Mouse (Mus musculus) fibroblast of lung, adult 2 months (primary cell): ENCODE data around the gene Pik3c2a.
A peak's percentile ranks its signal among the peaks of the same experiment; 100 is the strongest.
"Not testable (repeated sequence)": the region's sequence is repeated elsewhere in the genome, so short reads cannot be mapped to it uniquely, and the experiment has no call there.

Experiments used
- DNase-seq: peaks from one replicate; pipeline ENCODE4 v3.0.0-alpha.2; 2011; ENCODE audit warnings: low read depth

Gene Pik3c2a

DNA sequence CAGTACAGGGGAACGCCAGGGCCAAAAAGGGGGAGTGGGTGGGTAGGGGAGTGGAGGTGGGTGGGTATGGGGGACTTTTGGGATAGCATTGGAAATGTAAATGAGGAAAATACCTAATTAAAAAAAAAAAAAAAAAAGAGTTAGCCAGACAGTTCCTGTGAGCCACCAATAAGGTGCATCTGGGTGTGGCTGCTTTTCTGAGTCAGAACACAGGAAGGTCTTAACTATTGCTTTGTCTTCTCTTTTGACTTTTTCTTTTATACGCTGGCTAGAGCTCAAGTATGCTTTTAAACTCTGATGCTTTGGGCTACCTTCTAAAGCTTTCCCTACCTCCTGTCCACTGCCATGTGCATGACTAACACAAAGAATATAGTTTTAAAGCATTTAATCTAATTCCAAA, 55.9 kb downstream of the Pik3c2a start:
- not testable (repeated sequence) for DNase-seq

DNA sequence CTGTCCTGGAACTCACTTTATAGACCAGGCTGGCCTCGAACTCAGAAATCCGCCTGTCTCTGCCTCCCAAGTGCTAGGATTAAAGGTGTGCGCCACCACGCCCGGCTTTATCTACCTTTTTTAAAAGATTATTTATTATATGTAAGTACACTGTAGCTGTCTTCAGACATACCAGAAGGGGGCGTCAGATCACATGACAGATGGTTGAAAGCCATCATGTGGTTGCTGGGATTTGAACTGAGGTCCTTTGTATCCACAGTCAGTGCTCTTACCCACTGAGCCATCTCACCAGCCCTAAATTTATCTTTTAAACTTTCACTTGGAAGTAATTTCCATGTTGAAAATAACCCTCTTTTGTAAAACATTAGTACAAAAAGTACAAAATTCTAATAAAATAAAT, 64.1 kb downstream of the Pik3c2a start:
- DNase-seq = not testable (repeated sequence)

DNA sequence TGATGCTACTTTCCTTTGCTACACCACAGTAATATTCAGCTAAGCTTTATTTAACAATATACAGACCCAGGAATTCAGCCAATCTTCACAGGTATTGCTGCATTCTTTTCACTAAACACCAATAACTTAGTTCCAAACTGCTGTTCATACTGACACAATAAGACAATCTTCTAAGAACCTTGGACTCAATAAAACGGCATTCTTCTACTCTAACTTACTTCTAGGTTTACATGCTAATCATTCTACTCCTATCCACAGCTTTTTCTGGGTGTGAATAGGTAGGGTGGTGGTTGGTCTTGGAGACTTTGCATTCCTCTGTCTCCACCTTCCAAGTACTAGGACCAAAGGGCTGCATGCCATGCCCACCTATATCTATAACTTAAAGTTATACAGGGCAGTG, 69.0 kb downstream of the Pik3c2a start:
- DNase-seq = no peak

DNA sequence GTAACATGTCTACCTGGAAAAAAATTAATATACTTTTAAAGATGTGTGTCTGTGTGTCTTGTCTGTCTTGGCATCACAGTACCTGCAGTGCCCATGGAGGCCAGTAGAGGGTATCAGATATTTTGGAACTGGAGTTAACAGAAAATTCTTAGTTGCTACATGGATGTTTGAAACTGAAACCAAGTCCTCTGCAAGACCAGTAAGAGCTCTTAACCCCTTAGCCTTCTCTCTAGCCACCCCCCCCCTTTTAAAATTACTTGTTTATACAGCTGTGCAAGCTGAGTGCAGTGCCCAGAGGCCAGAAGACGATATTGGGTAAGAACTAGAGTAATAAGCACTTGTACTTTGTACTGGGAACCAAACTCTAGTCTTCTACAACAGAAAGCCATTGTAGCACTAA, 107.0 kb downstream of the Pik3c2a start:
- DNase-seq = peak; percentile 65

DNA sequence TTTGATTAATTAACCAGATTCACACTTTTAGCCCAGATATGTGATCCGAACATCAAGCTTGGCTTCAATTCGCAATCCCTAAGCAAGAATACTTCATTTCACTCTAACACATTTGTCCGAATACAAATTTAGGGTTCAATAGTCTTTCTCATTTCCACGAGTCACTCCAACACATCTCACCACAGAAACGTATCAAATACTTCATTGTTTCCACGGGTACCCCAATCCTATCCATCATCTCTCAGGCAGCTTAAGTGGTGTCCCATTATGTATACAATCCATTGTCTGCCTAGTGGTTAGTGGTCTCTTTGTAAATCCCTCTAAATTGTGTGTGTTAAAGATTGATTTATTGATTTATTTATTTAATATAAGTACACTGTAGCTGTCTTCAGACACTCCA, 108.1 kb downstream of the Pik3c2a start:
- DNase-seq = no peak

DNA sequence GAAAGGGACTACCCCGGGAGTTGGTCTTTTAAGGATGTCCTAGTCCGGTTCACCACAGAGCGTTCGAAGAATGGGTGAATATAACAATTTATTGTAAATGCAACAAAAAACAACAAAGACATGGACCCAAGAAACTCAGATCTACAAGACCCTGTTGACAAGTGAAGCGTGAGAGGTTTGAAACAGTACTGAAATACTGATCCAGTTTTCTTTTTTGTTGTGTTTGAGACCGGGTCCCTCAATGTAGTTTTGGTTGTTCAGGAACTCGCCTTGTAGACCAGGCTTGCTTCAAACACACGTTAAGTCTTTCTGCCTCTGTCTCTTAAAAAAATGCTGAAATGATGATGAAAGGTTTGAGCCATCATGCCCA, 108.6 kb downstream of the Pik3c2a start:
- DNase-seq = no peak

DNA sequence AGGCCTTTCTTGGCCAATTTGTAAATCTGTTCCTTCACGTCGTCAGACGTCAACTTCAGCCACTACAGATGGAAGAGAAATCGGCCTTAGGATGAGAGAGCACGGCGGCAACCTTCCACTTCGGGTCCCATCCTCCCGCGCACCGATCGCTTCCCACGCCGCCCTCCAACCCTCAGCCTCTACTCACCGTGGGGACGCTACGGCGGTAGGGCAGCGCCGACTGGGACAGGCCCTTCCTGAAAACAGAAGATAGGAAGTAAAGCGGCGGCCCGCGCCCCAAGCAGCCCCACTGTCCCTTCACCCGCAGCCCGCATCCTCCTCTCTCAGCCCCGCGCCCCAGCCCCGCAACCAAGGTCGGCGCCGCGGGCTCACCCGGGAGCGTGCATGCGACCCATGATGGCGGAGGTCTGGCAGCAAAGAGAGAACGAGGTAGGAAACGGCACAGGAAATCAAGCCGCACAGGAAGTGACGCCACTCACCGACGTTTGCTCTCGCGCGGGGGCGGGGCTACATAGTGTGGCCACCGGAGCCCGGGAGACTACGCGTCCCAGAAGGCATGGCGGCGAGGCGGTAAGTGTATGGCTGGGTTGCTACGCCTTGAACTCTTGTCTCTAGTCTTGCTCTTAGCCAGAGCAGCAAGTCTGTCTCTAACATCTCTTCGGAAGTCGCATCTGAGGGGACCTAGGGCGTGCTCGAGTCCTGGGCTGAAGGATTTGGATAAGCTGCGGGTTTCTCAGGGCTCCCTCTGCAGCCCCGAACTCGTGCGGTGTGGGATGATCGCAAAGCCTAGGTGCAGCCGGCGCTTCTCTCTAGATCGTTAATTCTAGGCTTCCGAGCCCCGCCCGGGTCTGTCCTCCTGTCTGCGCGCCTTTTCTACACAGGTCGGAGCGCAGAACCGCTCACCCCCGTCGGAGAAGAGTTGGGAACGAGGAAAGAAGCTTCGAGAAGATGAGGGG, 109.3 kb downstream of the Pik3c2a start, which contains the start of gene Rps13:
Rps13 (minus strand) TSS at position 483 of the 956 bp plus-strand sequence.
- peak; percentile 85 for DNase-seq

DNA sequence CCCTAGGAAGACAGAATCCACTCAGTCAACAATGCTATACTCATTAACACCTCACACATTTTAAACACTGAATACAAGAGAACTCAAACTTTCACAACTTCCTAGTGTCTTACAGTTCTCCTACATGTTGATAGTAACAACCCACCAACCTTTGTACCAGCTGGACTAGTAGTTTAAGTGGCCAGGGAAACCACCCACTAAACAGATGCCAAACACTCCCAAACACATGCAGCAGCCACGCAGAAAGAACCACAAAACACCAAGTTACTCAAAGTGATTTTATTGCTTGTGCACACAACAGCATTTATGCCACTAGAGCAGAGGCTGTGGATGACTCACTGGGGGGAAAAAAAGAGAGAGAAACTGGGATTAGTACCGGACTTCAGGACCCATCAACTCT, 112.0 kb downstream of the Pik3c2a start:
- DNase-seq = no peak

DNA sequence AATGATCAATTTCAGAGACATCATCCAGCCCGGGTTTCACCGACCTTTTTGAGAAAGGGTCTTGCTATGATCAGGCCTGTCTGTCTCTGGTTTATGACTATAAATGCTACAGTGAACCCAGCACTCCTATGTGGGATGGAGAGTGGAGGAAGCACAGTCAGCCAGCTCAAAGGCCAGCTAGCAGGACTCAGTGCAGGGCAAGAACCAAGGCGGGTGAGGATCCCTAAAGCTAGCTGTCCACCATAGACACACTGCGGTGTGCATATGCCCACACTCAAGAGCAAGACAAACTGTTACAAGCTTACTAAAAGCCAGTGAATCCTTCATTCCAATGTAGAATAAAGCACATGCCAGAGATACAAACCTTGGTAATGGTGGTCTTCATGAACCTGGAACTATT, 113.4 kb downstream of the Pik3c2a start:
- no peak for DNase-seq

DNA sequence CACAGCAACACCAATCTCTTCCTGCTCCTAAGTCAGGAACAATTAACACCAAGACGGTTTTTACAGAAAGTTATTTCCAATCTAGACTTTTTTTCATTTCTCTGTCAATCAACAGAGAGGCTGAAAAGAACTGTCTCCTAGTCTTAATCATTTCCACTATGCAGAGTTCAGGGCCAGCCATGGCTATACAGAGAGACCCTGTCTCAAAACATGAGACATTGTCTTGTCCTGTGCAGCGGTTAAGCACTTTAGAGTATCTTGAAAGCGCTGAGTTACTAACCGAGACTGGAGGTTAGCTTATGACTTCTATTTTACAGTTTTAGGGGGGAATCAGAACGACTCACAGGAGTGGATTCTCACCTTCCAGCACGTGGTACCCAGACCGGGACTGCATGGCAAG, 114.5 kb downstream of the Pik3c2a start:
- no peak for DNase-seq

DNA sequence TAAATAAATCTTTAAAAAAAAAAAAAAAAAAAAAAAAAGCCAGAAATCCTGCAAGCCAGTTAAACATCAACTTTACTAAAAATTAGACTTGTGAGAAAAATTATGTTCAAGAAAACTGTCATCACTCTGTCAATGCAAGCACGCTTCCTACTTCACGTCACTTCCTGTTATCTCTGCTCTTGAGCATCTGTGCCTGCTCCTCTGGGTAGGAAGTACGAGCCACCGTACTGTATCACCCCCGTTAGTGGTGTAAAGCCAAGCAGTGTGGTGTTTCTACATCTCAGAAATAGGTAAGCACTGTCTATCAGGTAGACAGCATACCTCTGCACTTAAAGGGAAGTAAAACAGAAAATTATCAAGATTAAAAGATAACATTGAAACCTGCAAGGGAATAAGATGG, 115.3 kb downstream of the Pik3c2a start:
- no peak for DNase-seq

DNA sequence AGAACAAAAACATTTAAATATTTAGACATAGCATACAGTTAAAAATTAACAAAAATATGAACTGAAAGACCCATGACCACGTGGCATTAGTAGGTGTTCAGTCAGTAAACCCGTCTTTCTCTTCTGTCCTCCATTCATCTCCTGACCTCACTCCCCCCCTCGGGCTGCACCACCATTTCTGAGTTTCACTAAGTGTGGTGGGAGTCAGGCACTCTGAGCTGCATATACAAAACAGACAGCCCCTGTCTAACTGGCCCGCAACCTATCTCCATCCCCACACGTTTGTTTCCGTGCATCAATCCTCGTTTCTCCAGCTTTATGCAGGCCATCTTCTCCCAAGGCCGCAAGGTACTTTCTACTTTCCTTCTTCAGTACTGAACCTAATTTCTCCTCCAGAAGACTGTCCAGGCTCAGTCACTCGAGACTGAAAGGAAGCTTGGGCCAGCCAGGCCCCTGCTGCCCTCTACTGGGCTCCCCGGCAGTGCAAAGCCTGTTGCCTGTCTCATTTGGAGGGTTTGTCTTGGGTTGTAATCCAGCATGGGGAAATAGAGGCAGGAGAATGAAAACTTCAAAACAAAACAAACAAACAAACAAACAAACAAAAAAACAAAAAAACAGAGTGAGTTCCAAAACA, 119.8 kb downstream of the Pik3c2a start:
- no peak for DNase-seq

DNA sequence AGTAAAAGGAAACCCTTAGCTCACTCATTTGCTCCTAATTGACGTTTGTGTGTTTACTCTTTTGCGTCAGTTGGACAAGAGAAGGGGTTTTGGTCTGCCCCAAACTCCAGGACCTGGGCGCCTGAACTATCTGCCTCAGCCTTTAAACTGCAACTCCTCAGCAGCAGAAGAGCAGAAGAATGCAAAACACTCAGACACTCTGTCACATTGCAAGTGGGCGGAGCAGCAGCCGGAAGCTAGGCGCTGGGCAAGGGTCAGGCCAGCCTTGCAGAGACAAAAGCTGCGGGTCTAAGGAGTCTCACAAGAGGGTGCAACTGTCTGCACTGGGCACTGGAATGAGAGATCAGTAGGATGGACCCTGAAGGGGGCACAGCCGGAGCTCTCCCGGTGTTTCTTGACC, 133.8 kb downstream of the Pik3c2a start:
- no peak for DNase-seq

DNA sequence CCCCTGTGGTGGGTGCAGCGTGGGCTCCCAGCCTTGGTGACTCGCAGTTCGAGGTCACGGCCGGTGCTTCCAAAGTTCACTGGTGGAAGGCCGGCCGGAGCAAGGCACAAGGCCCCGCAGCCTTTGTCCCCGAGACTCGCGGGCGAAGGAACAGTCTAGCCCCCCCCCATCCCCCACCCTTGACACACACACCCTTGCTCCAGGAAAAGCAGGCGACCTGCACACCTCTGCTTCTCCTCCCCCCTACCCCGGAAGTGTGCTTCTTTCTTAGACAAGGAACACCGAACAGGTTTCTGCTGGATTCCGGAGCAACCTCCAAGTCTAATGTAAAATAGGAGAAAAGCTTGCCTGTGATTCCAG, 134.6 kb downstream of the Pik3c2a start:
- no peak for DNase-seq

DNA sequence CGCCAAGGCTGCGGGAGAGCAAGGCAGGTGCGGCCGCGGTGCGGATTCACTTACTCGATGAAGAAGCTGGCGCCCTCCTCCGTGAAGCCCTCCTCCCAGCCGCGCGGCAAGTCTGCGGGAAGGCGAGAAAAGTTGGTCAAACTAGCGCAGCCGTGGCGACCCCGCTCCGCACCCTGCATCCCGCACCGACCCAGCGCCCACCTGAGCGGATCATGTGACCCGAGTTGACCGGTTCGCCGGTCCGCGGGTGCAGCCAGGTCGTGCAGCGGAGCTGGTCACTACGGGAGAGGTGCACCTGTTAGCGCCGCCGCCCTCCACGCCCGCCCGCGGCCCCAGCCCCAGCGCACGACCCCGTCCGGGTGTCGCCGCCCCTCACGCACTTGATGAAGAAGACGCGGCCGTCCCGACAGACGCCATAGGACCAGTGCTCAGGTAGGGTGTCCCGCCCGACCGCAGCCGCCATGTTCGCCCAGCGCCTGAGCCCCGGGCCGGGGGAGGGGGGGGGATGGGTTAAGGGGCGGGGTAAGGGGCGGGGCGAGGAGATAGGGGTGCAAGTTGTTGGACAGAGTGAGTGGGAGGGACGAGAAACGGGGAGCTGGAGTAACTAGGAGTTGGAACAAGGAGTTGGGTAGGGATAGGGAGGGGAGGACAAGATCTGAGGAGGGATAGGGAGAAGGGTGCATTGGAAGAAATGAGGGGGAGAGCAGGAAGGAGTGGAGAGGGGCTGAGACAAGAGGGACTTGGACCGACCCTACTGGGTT, 135.2 kb downstream of the Pik3c2a start, which contains the start of gene Plekha7:
Plekha7 (minus strand) TSS at position 506 of the 761 bp plus-strand sequence.
- no peak for DNase-seq

DNA sequence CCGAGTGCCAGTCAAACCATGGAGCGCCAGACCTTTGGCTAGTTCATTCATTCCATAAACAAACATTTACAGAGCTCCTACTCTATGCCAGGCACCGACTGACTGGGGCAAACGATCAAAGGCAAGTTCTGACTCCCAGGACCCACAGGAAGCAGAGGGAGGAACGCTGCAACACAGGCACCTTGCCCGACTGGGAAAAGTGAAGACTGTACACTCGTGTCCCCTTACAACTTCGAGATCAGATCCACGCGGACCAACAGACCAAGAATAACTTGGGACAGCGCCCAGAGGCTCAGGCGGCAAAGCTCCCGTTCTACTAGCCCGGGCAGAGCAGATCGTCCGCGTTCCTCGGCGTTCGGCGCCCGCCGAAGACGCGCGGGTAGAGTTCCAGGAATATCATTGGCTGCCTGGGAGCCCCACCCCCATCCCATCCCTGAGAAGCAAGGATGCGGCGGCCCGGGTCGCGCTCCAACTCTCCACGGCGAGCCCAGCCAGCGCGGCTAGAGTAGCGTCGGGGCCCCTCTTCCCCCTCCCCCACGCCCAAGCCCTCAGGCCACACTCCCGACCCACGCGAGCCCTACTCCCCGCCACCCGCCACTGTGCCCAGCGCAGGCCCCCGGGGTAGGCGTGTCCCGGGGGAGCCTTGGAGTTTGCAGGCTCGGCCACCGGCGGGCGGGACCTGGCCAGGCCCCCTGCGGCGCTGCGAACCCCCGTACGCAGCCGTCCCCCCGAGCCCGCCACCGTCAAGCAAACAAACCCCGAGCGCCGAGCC, 136.0 kb downstream of the Pik3c2a start:
- peak; percentile 73 for DNase-seq

DNA sequence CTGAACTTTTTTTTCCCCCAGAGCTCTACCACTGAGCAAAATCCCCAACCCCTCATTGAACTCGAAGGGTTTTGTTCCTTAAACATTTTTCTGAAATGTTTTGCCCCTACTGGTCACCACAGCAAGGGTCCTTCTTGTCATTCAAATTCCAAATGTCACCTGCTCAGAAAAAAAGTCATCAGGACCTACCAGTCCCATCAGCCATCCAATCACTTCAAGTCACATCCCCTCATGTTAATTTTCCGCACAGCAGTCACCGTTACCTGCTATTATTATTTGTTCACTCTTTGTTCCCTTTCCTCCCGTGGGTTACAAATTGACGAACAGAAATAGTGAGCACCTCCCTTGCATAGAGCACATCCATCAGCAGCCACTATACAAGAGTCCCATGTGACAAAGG, 136.6 kb downstream of the Pik3c2a start:
- no peak for DNase-seq

DNA sequence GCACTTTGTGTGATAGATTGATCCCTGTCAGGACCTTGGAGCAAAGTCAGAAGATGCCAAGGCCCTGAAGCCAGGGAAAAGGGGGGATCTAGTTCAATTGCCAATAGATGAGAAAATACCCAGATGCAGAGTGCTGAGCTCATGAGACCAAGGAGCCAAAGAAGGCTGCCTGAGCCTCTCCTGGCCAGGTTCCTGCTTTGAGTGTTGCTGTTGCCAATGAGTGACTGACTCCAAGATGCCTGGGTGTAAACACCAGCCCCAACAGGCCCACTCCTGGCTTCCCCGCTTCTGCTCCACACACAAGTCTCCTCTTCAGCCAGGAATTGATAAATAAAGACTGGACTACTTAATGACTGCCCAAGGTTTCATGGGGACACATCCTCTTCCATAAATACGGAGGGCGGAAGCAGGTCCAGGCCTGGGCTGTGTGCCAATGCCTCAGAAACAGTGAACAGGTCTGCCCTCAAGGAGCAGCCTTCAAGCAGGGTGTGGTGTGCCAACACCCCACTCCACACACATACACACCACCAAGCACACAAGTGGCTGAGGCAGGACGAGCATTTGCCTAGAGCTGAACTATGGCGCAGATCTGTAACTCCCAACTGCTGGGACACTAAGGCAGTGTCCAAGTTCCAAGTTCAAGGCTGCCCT, 141.5 kb downstream of the Pik3c2a start:
- DNase-seq = no peak

DNA sequence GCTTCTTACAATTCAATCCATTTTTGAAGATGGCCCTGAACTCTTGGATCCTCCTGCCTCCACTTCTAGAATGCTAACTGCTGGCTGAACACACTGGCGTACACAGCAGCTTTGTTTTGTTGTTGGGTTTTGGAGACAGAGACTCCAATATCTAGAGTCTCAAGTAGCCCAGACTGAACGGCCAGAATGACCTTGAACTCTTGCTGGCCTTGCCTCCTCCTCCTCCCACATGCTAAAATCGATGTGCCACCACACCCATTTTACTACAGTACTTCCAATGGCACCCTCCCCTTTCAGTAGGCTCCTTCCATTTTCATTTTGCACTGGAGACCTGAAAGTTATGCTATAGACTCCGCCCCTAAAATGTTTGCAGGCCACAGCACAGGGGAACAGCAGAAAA, 142.1 kb downstream of the Pik3c2a start:
- DNase-seq = no peak

DNA sequence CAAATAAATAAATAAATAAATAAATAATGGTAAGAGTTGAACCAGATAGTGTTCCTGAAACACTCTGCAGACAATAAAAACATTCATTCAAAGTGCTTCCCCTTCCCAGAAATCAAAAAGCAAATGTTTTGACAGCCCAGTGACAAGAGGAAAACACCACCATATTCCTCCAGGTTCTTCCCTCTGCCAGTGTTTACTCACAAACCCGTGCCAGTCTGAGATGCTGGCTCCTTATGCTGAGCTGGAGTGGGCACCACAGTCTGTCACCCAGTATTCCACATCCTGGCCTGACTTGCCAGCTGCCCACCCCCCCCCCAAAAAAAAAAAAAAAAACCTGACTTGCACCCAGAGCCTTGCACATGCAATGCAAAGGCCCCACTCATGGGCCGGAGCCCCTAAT, 144.4 kb downstream of the Pik3c2a start:
- no peak for DNase-seq

DNA sequence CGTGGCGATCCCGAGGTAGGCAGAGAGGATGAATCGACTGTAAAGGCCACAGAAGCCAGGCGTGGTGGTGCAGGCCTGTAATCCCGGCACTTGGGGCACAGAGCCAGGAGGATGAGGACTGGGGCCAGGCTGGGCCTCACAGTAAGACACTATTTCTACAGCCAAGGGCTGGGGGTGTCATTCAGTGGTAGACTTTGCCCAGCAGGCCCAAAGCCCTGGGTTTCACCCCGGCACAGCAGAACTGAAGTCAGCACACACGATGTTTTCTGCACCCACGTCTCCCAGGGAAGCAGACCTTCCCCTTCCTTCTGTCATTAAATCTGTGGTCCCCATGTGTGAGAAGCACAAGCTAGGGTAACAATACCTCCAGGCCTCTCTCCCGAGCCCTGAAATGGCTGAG, 144.9 kb downstream of the Pik3c2a start:
- DNase-seq = no peak
